Mouse (Mus musculus): ENCODE data around the gene Slc47a1.

GRCm38 (mm10) chr11:61356111-61356510 lies 22.0 kb downstream of the Slc47a1 start:
- TF ChIP-seq CTCF (IDR thresholded peaks at IDR 0.05; ENCODE audit: low read depth) (no peak), EP300 (IDR thresholded peaks at IDR 0.05; ENCODE audit: low read depth) (no peak)

All from liver, embryonic 14.5 days (tissue).